Mouse (Mus musculus) mouse trophoblast stem cell (cell line): Measurements from ENCODE around the gene Erp29.

Source experiments
- in situ Hi-C, 2 experiments: fragments of 300-500 bp; cut with MseI, MboI; formaldehyde crosslinking; loops; 2 replicates in 1 of 2; 3 replicates in 1 of 2; pipeline ENCODE4 v1.15.1; 2025

Gene Erp29

DNA sequence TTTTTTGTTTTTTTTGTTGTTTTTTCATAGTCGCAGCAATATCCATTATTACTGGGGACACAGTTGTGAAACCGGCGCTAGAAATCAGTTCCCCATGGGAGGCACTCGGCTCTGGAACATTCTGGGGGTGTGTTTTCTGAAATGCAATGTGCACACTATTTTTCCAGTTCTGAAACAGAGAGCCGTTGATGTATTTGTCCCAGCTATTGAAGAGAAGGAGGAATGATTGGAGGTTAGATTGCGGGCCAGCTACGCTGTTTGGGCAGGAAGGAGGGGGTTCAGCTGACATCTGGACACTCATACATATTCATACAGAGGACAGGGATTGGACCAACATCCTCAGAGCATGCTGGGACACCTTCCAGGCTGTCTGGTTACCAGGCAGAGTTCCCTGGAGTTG is 63.2 kb downstream of the Erp29 start:
- in situ Hi-C loops: no loop called here

DNA sequence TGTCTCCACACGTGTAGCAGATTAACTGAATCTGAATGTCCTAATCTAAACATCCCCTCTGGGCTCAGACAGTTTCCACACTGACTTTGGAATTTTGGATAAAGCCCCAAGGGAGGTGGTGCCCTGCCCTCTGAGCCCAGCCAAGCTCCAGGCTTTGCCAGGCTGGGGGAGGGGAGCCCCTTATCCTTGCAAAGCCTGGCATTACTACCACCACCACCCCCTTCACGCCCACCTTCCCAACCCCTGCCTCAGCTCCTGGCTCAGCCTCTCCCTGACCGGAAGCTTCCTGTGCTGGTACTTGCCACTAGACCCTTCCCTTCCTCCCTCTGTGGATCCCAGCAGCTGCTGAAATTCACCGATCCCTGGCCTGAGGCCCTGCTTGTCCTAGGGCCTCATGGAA is 65.2 kb downstream of the Erp29 start:
- in situ Hi-C loops: no loop called here

DNA sequence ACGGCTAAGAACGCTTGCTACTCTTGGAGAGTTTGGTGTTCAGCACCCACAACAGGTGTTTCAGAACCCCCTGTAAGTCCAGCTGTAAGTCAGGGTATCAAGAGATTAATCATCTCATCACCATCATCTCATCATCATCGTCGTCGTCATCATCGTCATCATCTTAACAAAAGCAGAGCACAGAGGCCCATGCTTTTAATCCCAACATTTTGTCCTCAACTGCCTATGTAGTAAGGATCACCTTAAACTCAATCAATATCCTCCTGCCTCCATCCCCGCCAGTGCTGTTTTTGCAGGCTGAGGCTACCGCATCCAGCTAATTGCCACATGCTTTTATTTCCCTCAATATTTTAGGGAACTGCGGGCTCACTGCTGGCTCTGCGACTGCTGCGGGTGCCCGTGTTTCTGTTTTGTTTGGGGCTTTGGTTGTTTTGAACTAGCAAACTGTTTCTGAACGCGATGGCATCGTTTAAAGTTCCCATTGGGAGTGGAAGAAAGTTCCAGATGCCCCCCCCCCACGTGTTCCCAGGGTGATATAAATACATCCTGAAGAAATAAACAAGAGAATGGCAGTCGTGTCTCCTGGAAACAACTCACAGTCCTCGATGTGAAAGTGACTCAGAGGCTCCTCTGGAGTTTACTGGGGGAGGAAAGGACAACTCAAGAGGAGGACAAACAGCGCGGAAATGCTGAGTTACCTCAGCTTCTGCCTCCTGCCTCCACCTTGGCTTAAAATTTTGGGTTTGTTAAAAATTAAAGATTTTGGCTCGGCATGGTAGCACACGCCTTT is 66.0 kb downstream of the Erp29 start:
- in situ Hi-C loops: no loop called here

DNA sequence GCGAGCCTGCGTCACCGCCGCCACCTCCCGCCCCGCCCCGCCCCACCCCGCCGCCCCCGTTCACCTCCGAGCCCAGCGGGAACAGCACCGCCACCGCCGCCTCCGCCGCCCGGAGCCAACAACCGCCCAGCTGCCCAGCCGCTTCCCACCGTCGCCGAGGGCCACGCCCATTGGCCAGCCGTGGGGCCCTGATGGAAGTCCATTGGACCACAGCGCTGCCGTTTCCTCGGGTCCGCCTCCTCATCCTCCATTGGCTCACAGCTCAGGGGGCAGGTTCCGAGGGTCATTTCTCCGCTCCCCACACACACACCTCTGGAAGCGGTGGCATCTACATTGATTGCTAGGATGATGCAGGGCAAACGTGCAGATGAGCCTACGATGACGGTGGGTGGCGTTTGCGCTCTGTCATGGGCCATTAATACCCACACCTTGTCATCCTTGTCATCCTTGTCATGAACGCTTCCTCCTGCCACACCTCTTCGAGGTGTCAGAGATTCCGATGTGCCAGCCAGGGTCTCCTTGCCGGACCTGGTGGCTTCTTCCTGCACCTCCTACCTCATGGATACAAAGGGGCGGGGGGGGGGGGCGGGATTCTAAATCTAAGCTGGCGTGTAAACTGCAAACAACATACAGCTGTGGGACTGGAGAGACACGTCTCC is 66.7 kb downstream of the Erp29 start, which contains the start of gene Trafd1:
Gene Trafd1 (minus strand): TSS at position 172 of the 659 bp plus-strand sequence.
- in situ Hi-C loops: no loop called here

DNA sequence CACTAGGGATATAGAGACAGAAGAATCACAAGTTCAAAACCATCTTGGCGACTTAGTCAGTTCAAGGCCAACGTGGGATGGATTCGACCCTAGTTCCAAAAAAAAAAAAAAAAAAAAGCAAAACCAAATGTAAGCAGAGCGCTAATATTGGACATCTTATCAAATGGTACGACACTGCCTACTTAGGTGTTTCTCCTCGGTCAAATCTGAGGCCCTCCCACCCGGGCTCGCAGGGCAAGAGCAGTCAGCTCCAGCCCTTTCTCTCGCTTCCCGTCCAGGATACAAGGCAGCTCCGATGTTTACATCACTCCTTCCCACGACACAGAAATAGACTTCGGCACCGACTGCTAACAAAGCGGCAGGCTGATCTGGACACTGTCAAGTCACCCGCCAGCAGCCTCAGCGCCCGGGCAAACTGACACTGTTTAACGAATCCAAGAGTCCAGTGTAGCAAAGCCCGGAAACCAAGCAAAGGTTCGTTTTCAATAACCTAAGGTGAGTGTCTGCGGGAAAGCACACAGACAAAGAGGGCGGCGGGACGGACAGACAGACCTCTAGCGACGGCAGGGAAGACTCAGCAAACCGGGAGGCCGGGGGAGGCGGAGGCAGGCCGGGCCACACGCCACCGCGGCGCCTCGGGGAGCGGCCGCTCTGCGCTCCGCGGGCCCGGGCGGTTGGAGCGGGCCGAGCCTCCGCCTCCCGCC is 67.4 kb downstream of the Erp29 start:
- in situ Hi-C loops: no loop called here

DNA sequence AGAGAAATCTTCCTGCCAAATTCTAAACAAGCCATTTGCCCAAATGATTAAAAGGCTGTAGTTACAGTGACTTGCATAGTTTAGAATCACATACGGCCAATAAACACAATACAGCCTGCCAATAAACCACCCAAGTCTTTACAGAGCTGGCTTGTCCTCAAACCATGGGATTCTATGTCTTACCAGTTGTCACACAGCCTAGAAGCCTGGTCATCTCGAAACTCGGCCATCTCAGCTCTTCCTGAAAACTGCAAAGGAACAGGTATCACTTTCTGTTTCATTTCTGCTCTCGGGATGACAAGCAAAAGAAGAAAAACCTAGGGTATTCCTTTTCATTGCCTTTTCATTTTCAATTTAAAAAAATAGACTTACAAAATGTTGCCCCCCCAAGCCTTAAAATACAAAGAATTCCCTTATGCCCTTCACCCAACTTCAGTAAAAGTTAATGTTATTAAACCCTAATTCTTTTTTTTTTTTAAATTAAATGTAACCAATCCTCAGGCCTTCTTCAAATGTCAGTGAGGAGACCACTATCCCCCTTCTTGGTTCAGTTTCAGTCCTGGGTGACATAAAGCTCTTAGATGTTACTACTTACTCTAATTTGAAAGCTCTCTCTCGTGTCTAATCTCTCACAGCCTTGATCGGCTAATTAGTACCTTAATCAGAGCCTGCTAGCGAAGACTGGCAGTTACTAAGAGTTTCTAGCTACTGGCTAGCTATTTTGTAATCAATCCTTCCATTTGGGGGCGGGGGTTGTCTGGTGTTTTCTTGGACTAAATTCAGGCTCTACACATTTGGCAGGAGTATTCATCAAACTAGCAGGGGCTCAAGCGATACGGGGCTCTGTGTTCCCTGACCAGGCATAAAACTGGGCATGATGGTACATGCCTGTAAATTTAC is 68.2 kb downstream of the Erp29 start:
- in situ Hi-C loops: no loop called here

DNA sequence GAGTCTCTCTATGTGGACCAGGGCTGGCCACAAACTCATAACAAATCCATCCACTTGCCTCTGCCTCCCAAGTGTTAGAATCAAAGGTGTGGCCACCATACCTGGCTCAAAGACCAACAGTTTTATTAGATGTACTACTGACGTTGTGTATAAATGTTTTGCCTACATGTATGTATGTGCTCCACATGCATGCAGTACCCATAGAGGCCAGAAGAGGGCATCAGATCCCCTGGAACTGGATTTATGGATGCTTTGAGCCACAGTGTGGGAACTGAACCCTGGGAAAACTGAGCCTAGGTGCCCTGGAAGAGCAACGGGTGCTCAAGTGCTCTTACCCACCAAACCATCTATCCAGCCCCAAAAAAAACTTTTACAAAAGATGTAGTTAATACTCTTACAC is 71.6 kb downstream of the Erp29 start:
- in situ Hi-C loops: no loop called here

DNA sequence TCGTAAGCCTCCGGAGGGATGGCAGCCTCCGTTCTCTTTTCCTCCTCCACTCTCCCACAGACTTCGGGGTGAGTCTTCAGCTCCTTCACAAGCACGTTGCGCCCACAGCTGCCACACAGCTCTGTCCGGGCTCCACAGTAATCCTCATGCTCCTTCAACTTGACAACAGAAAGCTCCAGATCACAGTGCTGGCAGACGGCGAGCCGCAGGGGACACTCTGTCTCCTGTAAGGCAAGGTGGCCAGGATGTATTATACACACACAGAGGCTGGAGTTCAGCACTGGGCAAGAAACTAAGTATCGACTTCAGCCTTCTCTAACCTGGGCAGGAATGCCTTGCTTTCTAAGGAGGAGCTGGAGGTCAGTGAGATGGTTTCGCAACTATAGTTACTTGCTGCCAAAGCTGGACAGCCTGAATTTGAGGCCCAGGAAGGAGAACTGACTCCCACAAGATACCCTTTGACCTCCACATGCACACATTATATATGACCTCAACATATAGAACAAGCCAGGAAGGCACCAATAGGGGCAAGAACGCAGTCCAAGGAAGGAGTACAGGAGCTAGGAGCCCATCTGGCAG is 73.5 kb downstream of the Erp29 start:
- in situ Hi-C loops: no loop called here
